Mouse (Mus musculus) intestine, embryonic 15.5 days (tissue): ENCODE results near the gene Prss8. TPM values are rescaled to one million over a fixed set of nuclear protein-coding genes. Genes with fewer than 3 reads are reported as not detected.

Source experiments
- ATAC-seq: fragments of 200-750 bp; cut with Nextera tagmentation; 2 replicates; pipeline ENCODE4 v1.8.0; 2017; ENCODE audit warnings: moderate TSS enrichment, moderate library complexity
- H3K27ac ChIP-seq: fragments of 300-500 bp; sonication (generic); 2 replicates; pipeline ENCODE4 v1.5.1; 2015; ENCODE audit warnings: mild to moderate bottlenecking, inconsistent platforms
- H3K27me3 ChIP-seq: fragments of 300-500 bp; sonication (generic); replicated peaks from 2 replicates; pipeline ENCODE4 v1.6.1; 2015; ENCODE audit warnings: inconsistent platforms
- H3K36me3 ChIP-seq: fragments of 300-500 bp; sonication (generic); 2 replicates; pipeline ENCODE4 v1.6.1; 2015; ENCODE audit warnings: inconsistent platforms
- H3K4me1 ChIP-seq: fragments of 300-500 bp; sonication (generic); replicated peaks from 2 replicates; pipeline ENCODE4 v1.6.1; 2015; ENCODE audit warnings: inconsistent platforms
- H3K4me2 ChIP-seq: fragments of 300-500 bp; sonication (generic); replicated peaks from 2 replicates; pipeline ENCODE4 v1.6.1; 2015; ENCODE audit warnings: mild to moderate bottlenecking, inconsistent platforms
- H3K4me3 ChIP-seq: fragments of 300-500 bp; sonication (generic); replicated peaks from 2 replicates; pipeline ENCODE4 v1.5.1; 2015; ENCODE audit warnings: inconsistent platforms
- H3K9ac ChIP-seq: fragments of 300-500 bp; sonication (generic); 2 replicates; pipeline ENCODE4 v1.6.1; 2015; ENCODE audit warnings: inconsistent platforms
- H3K9me3 ChIP-seq: fragments of 300-500 bp; sonication (generic); 2 replicates; pipeline ENCODE4 v1.6.1; 2016; ENCODE audit warnings: inconsistent platforms
- WGBS: fragments of 180-500 bp; shearing (Covaris S2); methylation state at CpG from one replicate; pipeline ENCODE4 v1.1.7; 2015; 5-methylcytosine and 5-hydroxymethylcytosine counted together
- polyA plus RNA-seq: library from polyadenylated mRNA; unstranded; fragments of >200 nt; fragmentation: Nextera tagmentation; extraction: Ambion mirVana; gene quantifications from 2 replicates; pipeline ENCODE4 v1.2.1, GENCODE M21; 2015

Gene Prss8
- polyA plus RNA-seq, 1 experiment from 2014 or later: 58.5 TPM

GRCm38 (mm10) chr7:127936216-127936884 is 6.4 kb upstream of the Prss8 start:
- Histone ChIP-seq H3K9me3 (no peaks in the 10 kb centered on the region), H3K4me2 (peak overlapping the region; percentile 89), H3K27me3 (no peaks in the 10 kb centered on the region), H3K36me3 (no peaks in the 10 kb centered on the region), H3K4me3 (peak overlapping the region; percentile 75), H3K9ac (peak overlapping the region; percentile 81), H3K4me1 (peaks cover 31% of the 10 kb centered on the region), H3K27ac (0 out of 2 replicates have a peak overlapping the region, but pooled peaks have one; percentile 81)
- WGBS: 55% methylated on average over 18 of the region's 18 CpGs
- ATAC-seq: no peak

DNA sequence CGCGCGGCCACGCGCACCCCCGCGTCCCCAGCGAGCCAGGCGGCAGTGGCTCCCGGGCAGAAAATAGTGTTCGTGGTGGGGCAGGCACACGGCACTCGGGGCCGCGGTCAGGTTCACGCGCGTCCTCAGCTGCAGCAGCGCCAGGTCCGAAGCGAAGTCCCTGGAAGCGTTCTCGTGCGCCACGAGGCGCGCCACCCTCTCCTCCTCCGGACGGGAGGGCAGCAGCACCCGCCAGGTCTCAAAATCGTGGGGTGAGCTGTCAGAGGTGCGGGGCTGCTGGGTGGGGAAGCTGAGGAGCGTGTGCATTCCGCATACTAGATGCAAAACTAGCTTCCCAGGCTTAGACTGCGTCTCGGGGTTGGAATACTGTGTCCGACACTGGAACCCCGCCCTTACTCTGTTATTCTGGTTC is 5.8 kb upstream of the Prss8 start:
- H3K27ac ChIP-seq: peak overlapping the region; percentile 81
- peaks cover 35% of the 10 kb centered on the region for H3K4me1 ChIP-seq
- no peaks in the 10 kb centered on the region for H3K27me3 ChIP-seq
- 1% methylated on average over 38 of the region's 38 CpGs for WGBS
- peak overlapping the region; percentile 89 for H3K4me2 ChIP-seq
- no peaks in the 10 kb centered on the region for H3K9me3 ChIP-seq
- no peaks in the 10 kb centered on the region for H3K36me3 ChIP-seq
- H3K4me3 ChIP-seq: peak overlapping the region; percentile 75
- peak overlapping the region; percentile 81 for H3K9ac ChIP-seq
- peak; percentile 29 for ATAC-seq

GRCm38 (mm10) chr7:127935028-127935722 is 5.3 kb upstream of the Prss8 start:
- H3K27ac ChIP-seq: peak overlapping the region; percentile 81
- peaks cover 35% of the 10 kb centered on the region for H3K4me1 ChIP-seq
- peak overlapping the region; percentile 81 for H3K9ac ChIP-seq
- H3K4me2 ChIP-seq: peak overlapping the region; percentile 89
- H3K36me3 ChIP-seq: no peaks in the 10 kb centered on the region
- H3K27me3 ChIP-seq: no peaks in the 10 kb centered on the region
- peak; percentile 92 for ATAC-seq
- H3K9me3 ChIP-seq: no peaks in the 10 kb centered on the region
- peak overlapping the region; percentile 75 for H3K4me3 ChIP-seq
- WGBS: 6% methylated on average over 32 of the region's 32 CpGs

GRCm38 (mm10) chr7:127934075-127934474 is 4.2 kb upstream of the Prss8 start:
- no peak overlapping the region for H3K27ac ChIP-seq

DNA sequence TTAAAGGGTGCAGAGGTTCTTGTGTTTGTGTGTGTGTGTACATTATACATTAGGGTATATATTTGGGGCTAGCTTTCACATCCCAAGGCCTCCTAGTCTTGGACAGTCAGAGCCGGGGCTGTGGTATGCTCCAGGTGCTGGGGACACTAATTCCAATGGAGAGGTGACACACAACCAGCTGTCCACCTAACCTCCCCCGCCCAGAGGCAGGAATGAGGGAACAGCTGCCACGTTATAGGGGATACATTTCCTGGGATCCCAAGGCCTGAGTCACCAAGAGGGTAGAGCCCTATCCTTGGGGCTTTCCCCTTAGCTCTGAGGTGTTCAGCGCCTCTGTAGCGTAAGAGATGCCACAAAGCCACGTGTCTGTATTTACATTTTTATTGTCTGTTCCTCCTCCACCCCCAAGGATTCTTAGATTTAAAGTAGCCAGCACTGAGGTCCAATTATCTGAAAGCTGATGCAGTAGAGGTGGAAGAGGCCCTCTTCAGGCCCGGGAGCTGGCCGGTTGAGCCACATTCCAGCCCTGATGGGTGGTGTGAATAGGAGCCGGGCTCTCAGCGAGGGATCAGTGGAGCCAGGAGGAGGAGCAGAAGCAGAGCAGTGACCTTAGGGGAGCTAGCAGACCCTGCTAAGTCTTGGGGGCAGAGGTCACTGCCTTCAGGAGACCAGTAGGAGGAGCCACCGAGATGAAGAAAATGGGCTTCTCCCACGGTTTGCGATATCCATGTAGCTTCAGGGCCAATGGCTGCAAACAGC is 2.5 kb upstream of the Prss8 start:
- WGBS: 23% methylated on average over 13 of the region's 13 CpGs

More at GRCm38 (mm10) chr7:127934075-127934474, 4.2 kb upstream of the Prss8 start:
- H3K4me3 ChIP-seq: no peak overlapping the region
- no peaks in the 10 kb centered on the region for H3K9me3 ChIP-seq
- WGBS: 85% methylated on average over 5 of the region's 5 CpGs
- no peaks in the 10 kb centered on the region for H3K27me3 ChIP-seq
- H3K9ac ChIP-seq: no peak overlapping the region
- H3K4me1 ChIP-seq: peaks cover 35% of the 10 kb centered on the region
- no peaks in the 10 kb centered on the region for H3K36me3 ChIP-seq
- ATAC-seq: no peak
- H3K4me2 ChIP-seq: no peak overlapping the region

DNA sequence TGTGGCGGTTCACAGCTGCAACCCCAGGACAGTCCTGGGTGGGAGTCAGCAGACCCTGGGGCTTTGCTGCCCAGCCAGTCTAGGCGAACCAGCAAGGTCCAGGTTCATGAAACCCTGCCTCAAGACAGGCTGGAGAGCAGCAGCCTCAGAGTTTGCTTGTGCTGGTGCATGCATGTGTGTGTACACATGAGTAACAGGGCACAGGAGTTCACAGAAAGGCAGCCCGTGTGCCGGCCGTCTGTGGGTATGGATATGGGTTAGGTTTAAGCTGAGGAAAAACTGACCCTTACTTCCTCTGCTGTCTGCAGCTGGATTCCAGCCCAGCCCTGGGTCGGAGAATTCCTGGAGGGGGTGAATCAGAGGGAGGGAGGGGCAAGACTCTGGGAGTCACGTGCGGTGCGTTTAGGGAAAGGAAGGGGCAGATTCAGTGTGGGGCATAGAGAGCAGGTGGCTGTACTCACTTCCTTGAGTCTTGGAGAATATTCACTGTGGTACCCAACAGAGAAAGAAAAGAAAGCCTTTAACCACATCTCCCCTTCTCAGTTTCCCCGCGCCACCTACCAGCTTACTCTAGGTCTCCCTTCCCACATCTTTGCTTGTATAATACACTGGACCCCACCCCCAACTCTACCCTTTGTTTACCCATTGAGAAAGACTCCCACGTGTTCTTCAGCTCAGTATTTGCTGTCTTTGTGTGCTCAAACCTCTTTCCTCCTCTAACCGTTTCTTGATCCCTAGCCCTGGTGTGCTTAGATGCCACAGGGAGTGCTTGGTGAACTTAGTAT is 1.6 kb upstream of the Prss8 start:
- Histone ChIP-seq H3K4me2 (peak overlapping the region; percentile 25), H3K36me3 (no peaks in the 10 kb centered on the region; the same call in 1 of the 2 replicates), H3K9ac (peak overlapping the region; percentile 34), H3K4me3 (no peak overlapping the region), H3K27me3 (no peaks in the 10 kb centered on the region; the same call in 1 of the 2 replicates), H3K27ac (peak overlapping the region; percentile 80), H3K4me1 (peaks cover 43% of the 10 kb centered on the region), H3K9me3 (no peaks in the 10 kb centered on the region)
- ATAC-seq: peak; percentile 9
- WGBS: 21% methylated on average over 13 of the region's 13 CpGs

More for the DNA sequence above, 2.5 kb upstream of the Prss8 start:
- Histone ChIP-seq H3K9me3 (no peaks in the 10 kb centered on the region), H3K27ac (peak overlapping the region; percentile 80), H3K27me3 (no peaks in the 10 kb centered on the region; the same call in 1 of the 2 replicates), H3K9ac (no peak overlapping the region), H3K4me1 (peaks cover 40% of the 10 kb centered on the region), H3K36me3 (no peaks in the 10 kb centered on the region), H3K4me2 (peak overlapping the region; percentile 25), H3K4me3 (no peak overlapping the region)
- no peak for ATAC-seq

DNA sequence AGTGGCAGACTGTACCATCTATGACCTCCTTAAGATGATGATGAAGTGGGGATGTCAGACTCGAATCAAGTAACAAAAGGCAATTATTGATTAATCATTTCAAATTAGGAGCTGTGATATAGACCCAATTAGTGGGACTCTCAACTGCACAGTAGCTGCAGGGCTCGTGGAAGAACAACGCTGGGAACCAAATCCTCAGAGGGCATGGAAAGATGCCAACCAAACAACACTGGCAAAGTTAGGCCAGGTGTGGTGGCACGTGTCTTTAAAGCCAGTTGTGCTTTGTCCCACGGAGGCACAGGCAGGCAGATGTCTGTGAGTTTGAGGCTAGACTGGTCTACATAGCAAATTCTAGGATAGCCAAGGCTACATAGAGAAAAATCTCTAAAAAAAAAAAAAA is 732 bp upstream of the Prss8 start:
- Histone ChIP-seq H3K27ac (0 out of 2 replicates have a peak overlapping the region, but pooled peaks have one; percentile 79), H3K9me3 (no peaks in the 10 kb centered on the region), H3K36me3 (peaks cover 3% of the 10 kb centered on the region), H3K9ac (no peak overlapping the region; the same call in 1 of the 2 replicates), H3K27me3 (no peaks in the 10 kb centered on the region; the same call in 1 of the 2 replicates), H3K4me3 (no peak overlapping the region), H3K4me2 (peak overlapping the region; percentile 54; the same call in 1 of the 2 replicates), H3K4me1 (peaks cover 41% of the 10 kb centered on the region)
- WGBS: 75% methylated on average over 5 of the region's 5 CpGs
- no peak for ATAC-seq

- H3K9ac ChIP-seq: peak overlapping the region; percentile 70
- peak overlapping the region; percentile 54 for H3K4me2 ChIP-seq
- H3K4me3 ChIP-seq: peak overlapping the region; percentile 49
- 35% methylated on average over 5 of the region's 5 CpGs for WGBS
- H3K27ac ChIP-seq: peak overlapping the region; percentile 79; the same call in 1 of the 2 replicates
- peaks cover 3% of the 10 kb centered on the region for H3K36me3 ChIP-seq
- no peaks in the 10 kb centered on the region; the same call in 1 of the 2 replicates for H3K27me3 ChIP-seq
- H3K9me3 ChIP-seq: no peaks in the 10 kb centered on the region
- peak; percentile 3; the same call in 1 of the 2 replicates for ATAC-seq
- H3K4me1 ChIP-seq: peaks cover 41% of the 10 kb centered on the region
Measured at GRCm38 (mm10) chr7:127928596-127928995, 1.3 kb downstream of the Prss8 start.

GRCm38 (mm10) chr7:127927726-127928125 is 2.2 kb downstream of the Prss8 start:
- no peak for ATAC-seq
- Histone ChIP-seq H3K27ac (peak overlapping the region; percentile 80), H3K4me3 (peak overlapping the region; percentile 49), H3K4me1 (peaks cover 36% of the 10 kb centered on the region), H3K36me3 (peaks cover 3% of the 10 kb centered on the region), H3K9me3 (no peaks in the 10 kb centered on the region), H3K9ac (peak overlapping the region; percentile 17; the same call in 1 of the 2 replicates), H3K4me2 (peak overlapping the region; percentile 54), H3K27me3 (no peaks in the 10 kb centered on the region; the same call in 1 of the 2 replicates)
- 81% methylated on average over 11 of the region's 11 CpGs for WGBS

DNA sequence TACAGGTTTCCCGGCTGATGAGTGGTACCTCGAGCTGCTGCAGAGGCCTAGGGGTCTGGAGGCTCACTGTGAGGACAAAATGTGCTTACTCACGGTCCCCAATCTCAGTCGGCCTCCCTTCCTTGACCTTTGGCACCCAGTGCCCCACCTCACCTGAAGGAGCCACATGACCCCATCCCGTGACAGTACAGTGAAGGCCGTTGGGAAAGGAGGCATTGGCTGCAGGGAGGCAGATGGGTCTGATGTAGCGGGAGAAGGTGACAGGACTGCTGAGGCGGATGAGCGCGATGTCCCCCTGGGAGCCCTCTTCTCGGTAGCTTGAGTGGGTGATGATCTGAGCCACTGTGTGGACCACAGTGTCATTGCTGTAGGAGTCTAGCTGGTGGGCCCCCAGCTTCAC is 3.1 kb downstream of the Prss8 start:
- H3K27ac ChIP-seq: peak overlapping the region; percentile 80
- H3K4me1 ChIP-seq: peaks cover 32% of the 10 kb centered on the region
- H3K9ac ChIP-seq: 0 out of 2 replicates have a peak overlapping the region, but pooled peaks have one; percentile 11
- peak overlapping the region; percentile 2; the same call in 1 of the 2 replicates for H3K4me3 ChIP-seq
- no peak for ATAC-seq
- H3K9me3 ChIP-seq: no peaks in the 10 kb centered on the region
- 70% methylated on average over 11 of the region's 11 CpGs for WGBS
- H3K36me3 ChIP-seq: peaks cover 3% of the 10 kb centered on the region
- peak overlapping the region; percentile 54 for H3K4me2 ChIP-seq
- H3K27me3 ChIP-seq: no peaks in the 10 kb centered on the region; the same call in 1 of the 2 replicates

DNA sequence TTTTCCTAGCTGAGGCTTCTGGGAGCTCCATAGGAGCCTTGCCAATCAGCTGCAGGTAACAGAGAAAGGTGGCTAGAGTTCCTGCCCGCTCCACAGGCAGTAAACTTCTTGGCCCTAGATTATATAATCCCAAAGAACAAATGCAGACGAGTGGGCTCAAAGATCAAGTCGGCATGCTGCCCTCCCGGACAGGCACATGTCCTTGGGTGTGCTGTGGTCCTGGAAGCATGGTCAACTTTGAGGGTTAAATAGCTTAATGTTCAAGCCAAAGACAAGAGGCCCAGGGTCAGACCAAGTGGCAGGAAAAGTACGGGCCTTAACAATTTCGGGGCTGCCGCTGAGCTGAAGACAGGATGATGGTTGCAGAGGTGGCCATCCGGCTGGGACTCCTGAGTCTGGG is 3.8 kb downstream of the Prss8 start:
- Histone ChIP-seq H3K4me1 (peaks cover 24% of the 10 kb centered on the region), H3K4me2 (peak overlapping the region; percentile 54), H3K4me3 (peak overlapping the region; percentile 10; the same call in 1 of the 2 replicates), H3K27me3 (no peaks in the 10 kb centered on the region; the same call in 1 of the 2 replicates), H3K9me3 (no peaks in the 10 kb centered on the region), H3K9ac (peak overlapping the region; percentile 11; the same call in 1 of the 2 replicates), H3K36me3 (peaks cover 3% of the 10 kb centered on the region), H3K27ac (peak overlapping the region; percentile 80)
- WGBS: 67% methylated on average over 8 of the region's 8 CpGs
- no peak for ATAC-seq
